Mouse (Mus musculus) E14TG2a.4 (cell line): ENCODE measurements at regions not wholly inside any gene's neighbourhood (a gene's known extent, or its start where the extent isn't known, plus 50 kb on each side); places are given as distances from the start of the nearest gene placed in this dataset.

Source experiments
- CTCF ChIP-seq: conservative IDR thresholded peaks from 2 replicates; pipeline ENCODE4 v1.5.1; 2014; ENCODE audit warnings: low read length
- NANOG ChIP-seq: IDR thresholded peaks from 2 replicates; pipeline ENCODE4 v1.6.1; 2014; ENCODE audit warnings: borderline replicate concordance, low read length, mixed read lengths
- POU5F1 ChIP-seq: IDR thresholded peaks from 2 replicates; pipeline ENCODE4 v1.6.1; 2014; ENCODE audit warnings: low read length, borderline replicate concordance

DNA sequence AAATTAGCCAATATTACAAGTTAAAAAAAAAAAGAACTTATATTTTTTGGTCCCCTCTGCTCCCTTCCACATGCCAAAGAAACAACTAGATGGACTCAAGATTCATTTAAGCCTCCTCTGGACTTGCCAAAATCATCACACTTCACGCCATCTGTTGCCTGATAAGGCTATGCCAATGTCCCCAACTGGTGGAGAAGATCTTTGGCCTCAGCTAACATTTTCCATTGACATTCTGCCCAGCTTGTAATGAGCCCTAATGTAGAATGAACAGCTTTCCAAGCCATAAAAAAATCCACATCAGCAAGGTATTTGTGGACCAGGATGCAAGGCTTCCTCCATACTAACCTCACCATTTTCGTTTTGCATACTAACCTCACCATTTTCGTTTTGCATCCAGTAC lies 531.2 kb downstream of the Synb start:
- TF ChIP-seq CTCF (no peak), POU5F1 (no peak), NANOG (no peak)
